Mouse (Mus musculus) intestine, embryonic 14.5 days (tissue): Measurements from ENCODE around the gene Runx2. TPM values are rescaled to one million over a fixed set of nuclear protein-coding genes. Genes with fewer than 3 reads are reported as not detected.
A peak's percentile ranks its signal among the peaks of the same experiment; 100 is the strongest.

Experiments
- ATAC-seq: fragments of 200-750 bp; cut with Nextera tagmentation; replicated peaks from 2 replicates; pipeline ENCODE4 v1.8.0; 2017; ENCODE audit warnings: low read depth, moderate number of reproducible peaks, moderate TSS enrichment, moderate library complexity; ENCODE audit not compliant: low FRiP score, low TSS enrichment
- DNase-seq: peaks from one replicate; pipeline ENCODE4 v3.0.0-alpha.2; 2018; ENCODE audit warnings: low spot score
- H3K27ac ChIP-seq: fragments of 300-500 bp; sonication (generic); 2 replicates; pipeline ENCODE4 v1.5.1; 2014; ENCODE audit warnings: low read depth, mild to moderate bottlenecking, control low read depth
- H3K27me3 ChIP-seq: fragments of 300-500 bp; sonication (generic); replicated peaks from 2 replicates; pipeline ENCODE4 v1.6.1; 2014; ENCODE audit warnings: low read length, control low read depth; ENCODE audit not compliant: control insufficient read depth, insufficient read depth
- H3K36me3 ChIP-seq: fragments of 300-500 bp; sonication (generic); 2 replicates; pipeline ENCODE4 v1.6.1; 2014; ENCODE audit warnings: low read length, control low read depth; ENCODE audit not compliant: control insufficient read depth, insufficient read depth
- H3K4me1 ChIP-seq: fragments of 300-500 bp; sonication (generic); replicated peaks from 2 replicates; pipeline ENCODE4 v1.6.1; 2014; ENCODE audit warnings: low read length, control low read depth, mixed read lengths; ENCODE audit not compliant: control insufficient read depth, insufficient read depth
- H3K4me2 ChIP-seq: fragments of 300-500 bp; sonication (generic); 2 replicates; pipeline ENCODE4 v1.6.1; 2014; ENCODE audit warnings: low read length
- H3K4me3 ChIP-seq: fragments of 300-500 bp; sonication (generic); 2 replicates; pipeline ENCODE4 v1.5.1; 2014; ENCODE audit warnings: low read depth, low read length, control low read depth, mixed read lengths
- H3K9ac ChIP-seq: fragments of 300-500 bp; sonication (generic); 2 replicates; pipeline ENCODE4 v1.6.1; 2014; ENCODE audit warnings: mild to moderate bottlenecking, low read length
- H3K9me3 ChIP-seq: fragments of 300-500 bp; sonication (generic); 2 replicates; pipeline ENCODE4 v1.6.1; 2016; ENCODE audit warnings: low read length, control low read depth; ENCODE audit not compliant: control insufficient read depth
- WGBS: fragments of 180-500 bp; shearing (Covaris S2); extraction: QIAGEN DNeasy Blood & Tissue Kit; methylation state at CpG from one replicate; pipeline ENCODE4 v1.1.7; 2014; 5-methylcytosine and 5-hydroxymethylcytosine counted together
- polyA plus RNA-seq: library from polyadenylated mRNA; unstranded; fragments of >200 nt; fragmentation: Nextera tagmentation; extraction: Ambion mirVana; gene quantifications from 2 replicates; pipeline ENCODE4 v1.2.1, GENCODE M21; 2014

Gene Runx2
- 0.99 and 1.1 TPM in 2 replicates for polyA plus RNA-seq

DNA sequence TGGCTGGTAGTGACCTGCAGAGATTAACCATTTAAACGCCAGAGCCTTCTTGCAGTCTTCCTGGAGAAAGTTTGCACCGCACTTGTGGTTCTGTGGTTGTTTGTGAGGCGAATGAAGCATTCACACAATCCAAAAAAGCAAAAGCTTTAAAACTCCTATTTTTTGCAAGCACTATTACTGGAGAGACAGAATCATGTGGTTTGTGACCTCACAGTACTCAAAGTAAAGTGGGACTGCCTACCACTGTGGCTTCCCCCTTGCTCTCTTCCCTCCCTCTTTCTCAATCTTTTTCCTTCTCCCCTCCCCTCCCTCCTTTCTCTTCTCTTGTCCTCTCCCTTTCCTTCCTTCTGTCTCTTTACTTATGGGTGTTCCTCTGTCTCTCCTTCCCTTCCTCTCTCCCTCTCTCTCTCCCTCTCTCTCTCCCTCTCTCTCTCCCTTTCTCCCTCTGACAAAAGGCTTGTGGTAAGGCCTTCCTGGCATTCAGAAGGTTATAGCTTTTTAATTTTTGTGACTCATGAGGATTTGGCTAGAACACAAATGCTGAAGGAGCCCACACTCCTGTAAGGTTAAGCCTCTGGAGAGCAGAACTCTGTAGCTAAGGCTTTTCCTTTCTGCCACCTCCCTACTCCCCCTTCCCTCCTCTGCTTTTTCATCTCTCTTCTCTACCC is at the start of gene Runx2:
Gene Runx2 (minus strand): TSS at position 290 of the 668 bp plus-strand sequence.
- no peaks in the 10 kb centered on the region for H3K36me3 ChIP-seq
- no peak within 1 kb of the TSS for H3K4me3 ChIP-seq
- peak within 1 kb of the TSS; percentile 1; the same call in 1 of the 2 replicates for H3K4me2 ChIP-seq
- H3K27ac ChIP-seq = no peak within 1 kb of the TSS
- H3K27me3 ChIP-seq = no peaks in the 10 kb centered on the region
- H3K9me3 ChIP-seq = no peaks in the 10 kb centered on the region
- WGBS = 42% methylated on average over 3 of the region's 3 CpGs
- no peak for DNase-seq
- H3K9ac ChIP-seq = no peak within 1 kb of the TSS
- 0 out of 2 replicates have a peak, but pooled peaks cover 5% of the 10 kb centered on the region for H3K4me1 ChIP-seq
- ATAC-seq = no peak

DNA sequence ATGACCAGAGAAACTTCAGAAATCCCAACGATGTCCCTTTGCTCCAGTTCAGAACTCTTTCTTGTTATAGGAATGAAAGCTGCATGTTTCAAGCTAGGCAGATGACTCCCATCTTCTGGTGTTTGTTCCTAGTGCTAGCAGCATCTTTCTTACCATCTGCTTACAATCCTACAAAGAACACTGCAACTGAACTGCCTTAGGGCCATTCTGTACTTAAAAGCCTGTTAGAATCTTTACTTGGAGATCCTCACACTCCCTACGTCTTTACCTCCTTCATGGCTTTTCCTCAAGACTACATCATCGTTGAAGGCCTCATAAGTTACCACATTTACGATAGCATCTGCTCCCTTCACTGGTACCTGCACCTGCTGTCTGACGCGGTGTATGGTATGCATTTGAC is 48.6 kb upstream of the Runx2 start:
- H3K4me1 ChIP-seq = no peaks in the 10 kb centered on the region
- no peak overlapping the region for H3K27ac ChIP-seq
- H3K27me3 ChIP-seq = no peaks in the 10 kb centered on the region
- 97% methylated on average over 6 of the region's 6 CpGs for WGBS
- ATAC-seq (no peak), DNase-seq (no peak)
- no peaks in the 10 kb centered on the region for H3K9me3 ChIP-seq
- no peak overlapping the region for H3K4me3 ChIP-seq
- no peak overlapping the region for H3K9ac ChIP-seq
- no peak overlapping the region for H3K4me2 ChIP-seq
- no peaks in the 10 kb centered on the region for H3K36me3 ChIP-seq

DNA sequence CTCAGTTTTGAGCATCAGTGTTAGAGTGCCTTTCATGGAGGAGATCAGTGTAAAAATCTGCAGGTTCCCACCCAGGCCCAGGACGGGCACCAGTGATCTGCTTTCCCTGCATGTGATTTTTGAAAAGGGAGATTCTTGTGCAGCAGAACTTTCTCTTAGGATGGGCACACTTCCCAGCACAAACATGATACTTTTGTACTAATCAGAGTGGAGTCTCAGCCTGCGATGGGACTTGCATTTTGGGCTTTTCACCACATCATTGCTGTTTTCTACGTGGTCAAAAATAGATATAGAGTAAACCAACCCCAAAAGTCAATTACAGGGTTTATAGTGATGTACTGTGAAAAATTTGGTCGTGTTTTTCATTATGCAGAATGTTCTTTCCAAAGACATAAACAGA is 27.6 kb upstream of the Runx2 start:
- no peaks in the 10 kb centered on the region for H3K36me3 ChIP-seq
- DNase-seq (no peak), ATAC-seq (no peak)
- H3K4me1 ChIP-seq = no peaks in the 10 kb centered on the region
- H3K27me3 ChIP-seq = no peaks in the 10 kb centered on the region
- no peaks in the 10 kb centered on the region for H3K9me3 ChIP-seq
- no peak overlapping the region for H3K27ac ChIP-seq
- H3K9ac ChIP-seq = no peak overlapping the region
- WGBS = 77% methylated on average over 4 of the region's 4 CpGs
- H3K4me2 ChIP-seq = no peak overlapping the region
- H3K4me3 ChIP-seq = no peak overlapping the region

DNA sequence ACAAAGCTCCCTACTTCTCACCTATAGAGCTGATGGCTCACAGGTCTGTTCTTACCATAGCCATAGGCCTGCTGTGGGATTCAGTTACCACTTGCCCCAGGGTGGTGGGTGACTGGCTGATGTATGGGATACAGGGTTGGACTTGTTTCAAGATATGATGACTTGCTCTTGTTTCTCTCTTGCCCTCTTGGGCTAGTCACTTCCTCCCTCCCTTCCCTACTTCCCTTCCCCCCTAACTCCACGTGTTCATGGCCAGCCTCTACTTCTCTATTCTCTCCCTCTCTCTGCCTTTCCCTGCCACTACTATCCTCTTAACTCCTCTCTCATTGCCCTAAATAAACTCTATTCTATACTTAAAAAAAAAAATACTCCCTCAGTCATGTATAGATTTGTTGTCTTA is 16.6 kb upstream of the Runx2 start:
- Histone ChIP-seq H3K27ac (no peak overlapping the region), H3K4me2 (no peak overlapping the region), H3K36me3 (no peaks in the 10 kb centered on the region), H3K27me3 (no peaks in the 10 kb centered on the region), H3K9me3 (no peaks in the 10 kb centered on the region), H3K9ac (no peak overlapping the region), H3K4me3 (no peak overlapping the region), H3K4me1 (no peaks in the 10 kb centered on the region)
- WGBS = 67% methylated on average over 1 of the region's 1 CpGs
- DNase-seq = no peak
- no peak for ATAC-seq

DNA sequence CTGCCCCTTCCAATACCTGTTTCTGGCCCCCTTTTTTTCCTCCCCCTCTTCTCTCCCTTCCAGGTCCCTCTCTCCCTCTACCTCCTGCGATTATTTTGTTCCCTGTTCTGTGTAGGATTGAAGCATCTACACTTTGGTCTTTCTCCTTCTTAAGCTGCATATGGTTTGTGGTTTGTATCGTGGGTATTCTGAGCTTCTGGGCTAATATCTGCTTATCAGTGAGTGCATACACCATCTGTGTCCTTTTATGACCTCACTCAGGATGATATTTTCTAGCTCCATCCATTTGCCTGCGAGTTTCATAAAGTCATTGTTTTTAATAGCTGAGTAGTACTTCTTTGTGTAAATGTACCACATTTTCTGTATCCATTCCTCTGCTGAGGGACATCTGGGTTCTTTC is 15.0 kb upstream of the Runx2 start:
- Histone ChIP-seq H3K36me3 (no peaks in the 10 kb centered on the region), H3K9ac (no peak overlapping the region), H3K27ac (no peak overlapping the region), H3K27me3 (no peaks in the 10 kb centered on the region), H3K4me2 (no peak overlapping the region), H3K4me1 (no peaks in the 10 kb centered on the region), H3K4me3 (no peak overlapping the region), H3K9me3 (no peaks in the 10 kb centered on the region)
- DNase-seq (no peak), ATAC-seq (no peak)
- 86% methylated on average over 3 of the region's 3 CpGs for WGBS

DNA sequence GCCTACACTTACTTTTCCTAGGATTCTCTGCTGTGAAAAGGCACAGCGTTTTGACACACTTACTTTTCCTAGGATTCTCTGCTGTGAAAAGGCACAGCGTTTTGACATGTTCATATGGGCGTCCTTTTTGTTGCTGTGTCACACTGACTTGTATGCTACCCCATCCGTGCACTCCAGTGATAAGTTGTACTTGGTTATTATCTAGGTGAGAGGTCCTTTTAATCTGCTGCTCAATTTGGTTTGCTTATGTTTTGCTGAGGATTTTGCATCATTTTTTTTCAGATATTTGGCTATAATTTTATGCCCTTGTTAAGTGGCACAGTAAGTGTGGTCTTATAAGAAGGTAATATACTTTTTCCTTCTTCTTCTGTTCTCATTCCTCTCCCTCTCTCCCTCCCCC is 13.4 kb upstream of the Runx2 start:
- DNase-seq = no peak
- H3K4me3 ChIP-seq = no peak overlapping the region
- H3K4me2 ChIP-seq = no peak overlapping the region
- no peaks in the 10 kb centered on the region for H3K9me3 ChIP-seq
- H3K9ac ChIP-seq = no peak overlapping the region
- WGBS = 85% methylated on average over 4 of the region's 4 CpGs
- no peaks in the 10 kb centered on the region for H3K36me3 ChIP-seq
- ATAC-seq = no peak
- no peaks in the 10 kb centered on the region for H3K4me1 ChIP-seq
- no peaks in the 10 kb centered on the region for H3K27me3 ChIP-seq
- no peak overlapping the region for H3K27ac ChIP-seq

DNA sequence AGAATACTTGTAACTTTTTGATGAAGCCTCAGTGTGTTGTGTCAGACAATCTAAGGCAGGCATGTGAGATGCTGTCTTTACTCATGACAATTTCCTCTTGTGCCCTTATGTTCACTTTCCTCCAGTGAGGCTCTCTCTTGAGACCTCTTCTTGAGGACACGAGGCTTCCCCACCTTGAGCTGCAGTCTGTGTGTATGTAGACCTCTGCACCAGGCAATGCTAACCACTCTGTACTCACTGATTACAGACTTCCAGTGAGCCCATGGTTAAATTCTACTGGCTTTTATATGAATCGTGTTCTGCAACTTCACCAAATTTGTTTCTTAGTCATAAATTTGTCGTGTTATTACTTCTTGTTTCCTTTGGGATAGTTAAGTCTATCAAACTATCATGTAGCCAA is 12.5 kb upstream of the Runx2 start:
- ATAC-seq (no peak), DNase-seq (no peak)
- H3K9me3 ChIP-seq = no peaks in the 10 kb centered on the region
- no peak overlapping the region for H3K27ac ChIP-seq
- H3K27me3 ChIP-seq = no peaks in the 10 kb centered on the region
- no peaks in the 10 kb centered on the region for H3K4me1 ChIP-seq
- 82% methylated on average over 3 of the region's 3 CpGs for WGBS
- no peak overlapping the region for H3K4me3 ChIP-seq
- H3K36me3 ChIP-seq = no peaks in the 10 kb centered on the region
- H3K9ac ChIP-seq = no peak overlapping the region
- H3K4me2 ChIP-seq = no peak overlapping the region

DNA sequence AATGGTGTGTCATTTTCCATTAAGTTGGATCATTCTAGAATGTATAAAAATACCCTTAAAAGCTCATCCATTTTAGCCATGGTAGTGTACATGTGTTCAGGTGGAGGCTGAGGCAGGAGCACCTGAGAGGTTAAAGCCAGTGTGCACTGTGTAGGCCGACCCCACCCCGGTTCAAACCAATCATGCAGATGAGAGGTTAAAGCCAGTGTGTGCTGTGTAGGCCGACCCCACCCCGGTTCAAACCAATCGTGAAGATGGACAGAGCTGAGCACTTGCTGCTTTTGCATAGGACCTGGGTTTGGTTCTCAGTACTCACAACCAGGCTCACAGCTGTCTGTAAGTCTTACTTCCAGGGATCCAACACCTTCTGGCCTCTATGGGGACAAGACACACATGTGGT is 7.3 kb upstream of the Runx2 start:
- Histone ChIP-seq H3K27ac (no peak overlapping the region), H3K9me3 (no peaks in the 10 kb centered on the region), H3K36me3 (no peaks in the 10 kb centered on the region), H3K4me1 (no peaks in the 10 kb centered on the region), H3K27me3 (no peaks in the 10 kb centered on the region), H3K9ac (no peak overlapping the region), H3K4me3 (no peak overlapping the region), H3K4me2 (no peak overlapping the region)
- ATAC-seq (no peak), DNase-seq (no peak)
- 87% methylated on average over 5 of the region's 5 CpGs for WGBS

DNA sequence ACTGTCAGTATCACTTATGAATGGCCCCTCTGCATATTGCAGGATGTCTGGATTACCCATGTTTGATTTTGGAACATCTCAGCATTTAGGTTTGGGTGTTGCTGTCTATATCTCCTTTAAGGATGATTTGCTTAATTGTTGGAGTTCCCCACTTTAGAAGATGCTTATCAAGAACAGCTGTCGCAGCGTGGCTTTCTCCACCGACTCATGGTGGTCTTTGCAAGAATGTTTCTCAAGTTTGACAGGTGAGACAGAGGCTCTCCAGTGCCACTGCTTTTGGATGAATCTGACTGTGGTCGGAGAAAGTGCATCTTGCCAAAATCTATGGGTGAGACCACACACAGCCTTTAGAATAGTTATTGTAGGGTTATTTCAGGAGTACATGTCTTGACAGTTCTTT is 5.2 kb upstream of the Runx2 start:
- no peak overlapping the region for H3K4me3 ChIP-seq
- H3K9ac ChIP-seq = no peak overlapping the region
- H3K27ac ChIP-seq = no peak overlapping the region
- no peaks in the 10 kb centered on the region for H3K27me3 ChIP-seq
- H3K4me1 ChIP-seq = no peaks in the 10 kb centered on the region
- no peaks in the 10 kb centered on the region for H3K36me3 ChIP-seq
- 56% methylated on average over 4 of the region's 4 CpGs for WGBS
- DNase-seq (no peak), ATAC-seq (no peak)
- no peaks in the 10 kb centered on the region for H3K9me3 ChIP-seq
- H3K4me2 ChIP-seq = no peak overlapping the region
